Mouse (Mus musculus) embryonic facial prominence, embryonic 14.5 days (tissue): ENCODE measurements at regions not wholly inside any gene's neighbourhood (a gene's known extent, or its start where the extent isn't known, plus 50 kb on each side); places are given as distances from the start of the nearest gene placed in this dataset.

ENCODE experiments used
- ATAC-seq: fragments of 200-750 bp; cut with Nextera tagmentation; 2 replicates; pipeline ENCODE4 v1.8.0; 2017; ENCODE audit warnings: low read depth, moderate number of reproducible peaks, moderate TSS enrichment
- DNase-seq: peaks from one replicate; pipeline ENCODE4 v3.0.0-alpha.2; 2015; ENCODE audit warnings: low spot score
- H3K27ac ChIP-seq: fragments of 300-500 bp; sonication (generic); replicated peaks from 2 replicates; pipeline ENCODE4 v1.5.1; 2014; ENCODE audit warnings: low read depth, mild to moderate bottlenecking, low read length, moderate library complexity
- H3K27me3 ChIP-seq: fragments of 300-500 bp; sonication (generic); replicated peaks from 2 replicates; pipeline ENCODE4 v1.6.1; 2014; ENCODE audit warnings: low read length; ENCODE audit not compliant: control insufficient read depth, insufficient read depth
- H3K36me3 ChIP-seq: fragments of 300-500 bp; sonication (generic); 2 replicates; pipeline ENCODE4 v1.6.1; 2014; ENCODE audit warnings: low read length, mixed read lengths; ENCODE audit not compliant: control insufficient read depth, insufficient read depth
- H3K4me1 ChIP-seq: fragments of 300-500 bp; sonication (generic); 2 replicates; pipeline ENCODE4 v1.6.1; 2014; ENCODE audit warnings: antibody characterized with exemption, low read length; ENCODE audit not compliant: control insufficient read depth, insufficient read depth
- H3K4me2 ChIP-seq: fragments of 300-500 bp; sonication (generic); 2 replicates; pipeline ENCODE4 v1.6.1; 2014; ENCODE audit warnings: low read depth, mild to moderate bottlenecking, low read length, moderate library complexity, mixed read lengths
- H3K4me3 ChIP-seq: fragments of 300-500 bp; sonication (generic); 2 replicates; pipeline ENCODE4 v1.5.1; 2014; ENCODE audit warnings: low read depth, mild to moderate bottlenecking, low read length
- H3K9ac ChIP-seq: fragments of 300-500 bp; sonication (generic); 2 replicates; pipeline ENCODE4 v1.6.1; 2014; ENCODE audit warnings: low read depth, mild to moderate bottlenecking, low read length, moderate library complexity, mixed read lengths
- H3K9me3 ChIP-seq: fragments of 300-500 bp; sonication (generic); 2 replicates; pipeline ENCODE4 v1.6.1; 2016; ENCODE audit warnings: low read length; ENCODE audit not compliant: control insufficient read depth
- WGBS: fragments of 180-500 bp; shearing (Covaris S2); extraction: QIAGEN DNeasy Blood & Tissue Kit; methylation state at CpG from one replicate; pipeline ENCODE4 v1.1.7; 2014; 5-methylcytosine and 5-hydroxymethylcytosine counted together

DNA sequence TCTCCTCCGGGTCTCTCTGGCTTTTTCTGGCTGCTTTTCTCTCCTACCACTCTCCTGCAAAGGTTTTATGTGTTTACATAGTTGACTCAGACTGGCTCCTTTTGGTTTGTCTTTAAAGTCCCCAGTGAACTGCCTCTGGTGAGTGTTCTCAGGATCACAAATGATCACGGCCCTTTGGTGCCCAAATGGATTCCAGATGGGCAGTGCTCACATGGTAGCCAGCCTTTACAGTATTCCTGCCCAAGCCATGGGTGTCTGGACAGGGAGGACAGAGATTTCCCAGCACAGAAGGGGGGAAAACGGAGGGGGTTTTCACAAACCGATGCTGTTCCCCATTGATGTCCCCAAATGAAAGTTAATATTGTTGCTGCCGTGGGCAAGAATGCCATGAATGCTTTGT, 70.4 kb upstream of the Msx2 start:
- DNase-seq (no peak), ATAC-seq (no peak)
- Histone ChIP-seq H3K9ac (no peak overlapping the region), H3K9me3 (no peaks in the 10 kb centered on the region), H3K36me3 (no peaks in the 10 kb centered on the region), H3K27ac (no peak overlapping the region), H3K4me2 (no peak overlapping the region), H3K27me3 (no peaks in the 10 kb centered on the region), H3K4me1 (peaks cover 11% of the 10 kb centered on the region), H3K4me3 (no peak overlapping the region)
- 28% methylated on average over 5 of the region's 5 CpGs for WGBS

DNA sequence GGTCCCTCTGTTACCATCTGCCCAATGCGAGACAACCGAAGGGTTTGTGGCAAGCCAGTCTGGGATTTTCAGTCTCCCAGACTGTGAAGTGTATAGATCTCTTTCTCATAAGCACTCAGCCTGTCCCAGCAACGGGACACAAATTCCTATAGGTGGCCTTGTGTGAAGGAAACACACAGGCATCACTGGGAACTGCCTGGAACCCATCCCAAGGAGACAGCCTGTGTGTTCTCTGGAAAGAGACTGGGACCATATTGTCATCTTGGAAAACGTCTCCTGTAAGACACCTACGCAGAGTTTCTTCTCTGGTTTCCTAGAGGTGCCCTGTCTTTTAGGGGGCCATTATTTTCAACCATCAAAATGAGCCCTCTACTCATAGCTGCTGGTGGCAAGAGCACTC, 66.9 kb upstream of the Msx2 start:
- ATAC-seq (no peak), DNase-seq (no peak)
- Histone ChIP-seq H3K4me3 (no peak overlapping the region), H3K4me2 (no peak overlapping the region), H3K36me3 (no peaks in the 10 kb centered on the region), H3K9ac (no peak overlapping the region), H3K27me3 (no peaks in the 10 kb centered on the region), H3K9me3 (no peaks in the 10 kb centered on the region), H3K27ac (no peak overlapping the region), H3K4me1 (peaks cover 5% of the 10 kb centered on the region; the same call in 1 of the 2 replicates)
- 87% methylated on average over 5 of the region's 5 CpGs for WGBS

GRCm38 (mm10) chr13:53537937-53538336, 65.1 kb upstream of the Msx2 start:
- Histone ChIP-seq H3K27me3 (no peaks in the 10 kb centered on the region), H3K9ac (no peak overlapping the region), H3K4me1 (peaks cover 4% of the 10 kb centered on the region), H3K4me3 (no peak overlapping the region), H3K4me2 (no peak overlapping the region), H3K36me3 (no peaks in the 10 kb centered on the region), H3K27ac (no peak overlapping the region), H3K9me3 (no peaks in the 10 kb centered on the region)
- no peak for DNase-seq
- WGBS = 86% methylated on average over 6 of the region's 6 CpGs
- ATAC-seq = no peak

GRCm38 (mm10) chr13:53535781-53536425, 63.0 kb upstream of the Msx2 start:
- Histone ChIP-seq H3K27me3 (no peaks in the 10 kb centered on the region), H3K4me1 (peaks cover 8% of the 10 kb centered on the region), H3K27ac (no peak overlapping the region), H3K4me2 (no peak overlapping the region), H3K36me3 (no peaks in the 10 kb centered on the region), H3K9ac (no peak overlapping the region), H3K9me3 (no peaks in the 10 kb centered on the region), H3K4me3 (no peak overlapping the region)
- DNase-seq (no peak), ATAC-seq (no peak)
- WGBS = 81% methylated on average over 10 of the region's 10 CpGs

GRCm38 (mm10) chr13:53533738-53534137, 60.9 kb upstream of the Msx2 start:
- 19% methylated on average over 8 of the region's 8 CpGs for WGBS
- Histone ChIP-seq H3K27me3 (no peaks in the 10 kb centered on the region; the same call in 1 of the 2 replicates), H3K4me1 (peaks cover 13% of the 10 kb centered on the region), H3K9ac (no peak overlapping the region), H3K4me3 (no peak overlapping the region), H3K27ac (no peak overlapping the region), H3K9me3 (no peaks in the 10 kb centered on the region), H3K36me3 (no peaks in the 10 kb centered on the region), H3K4me2 (no peak overlapping the region)
- DNase-seq (peak; percentile 65), ATAC-seq (peak; percentile 82; the same call in 1 of the 2 replicates)

- WGBS = 88% methylated on average over 9 of the region's 9 CpGs
- Histone ChIP-seq H3K36me3 (no peaks in the 10 kb centered on the region), H3K27ac (no peak overlapping the region), H3K27me3 (no peaks in the 10 kb centered on the region; the same call in 1 of the 2 replicates), H3K9ac (no peak overlapping the region), H3K4me2 (no peak overlapping the region), H3K9me3 (no peaks in the 10 kb centered on the region), H3K4me3 (no peak overlapping the region), H3K4me1 (peaks cover 9% of the 10 kb centered on the region; the same call in 1 of the 2 replicates)
- ATAC-seq = no peak
- DNase-seq = no peak
Measured at GRCm38 (mm10) chr13:53526880-53527279, 54.0 kb upstream of the Msx2 start.

- WGBS = 35% methylated on average over 5 of the region's 5 CpGs
- Histone ChIP-seq H3K9me3 (no peaks in the 10 kb centered on the region), H3K4me2 (no peak overlapping the region), H3K4me1 (peaks cover 20% of the 10 kb centered on the region), H3K9ac (no peak overlapping the region), H3K27me3 (no peaks in the 10 kb centered on the region), H3K27ac (no peak overlapping the region), H3K36me3 (no peaks in the 10 kb centered on the region), H3K4me3 (no peak overlapping the region)
- ATAC-seq = no peak
- DNase-seq = no peak
Measured at GRCm38 (mm10) chr13:53522807-53523206, 49.9 kb upstream of the Msx2 start.
